Mouse (Mus musculus): ENCODE results near the gene Olfr1242.

DNA sequence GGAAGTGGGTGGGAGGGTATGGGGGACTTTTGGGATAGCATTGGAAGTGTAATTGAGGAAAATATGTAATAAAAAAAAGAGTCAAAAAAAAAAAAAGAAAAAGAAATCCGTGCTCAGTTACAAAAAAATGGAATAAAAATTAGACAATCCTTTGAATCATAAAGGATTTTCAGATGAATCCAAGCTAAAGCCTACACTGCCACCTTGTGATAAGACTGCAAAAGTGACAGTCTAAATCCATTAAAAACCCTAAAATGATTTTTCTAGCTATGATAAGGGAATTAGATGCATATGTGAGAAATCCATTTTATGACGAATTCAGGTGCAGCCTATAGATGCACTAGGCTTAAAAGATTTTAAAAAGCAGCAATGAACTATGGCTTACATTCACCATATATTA, 46.4 kb upstream of the Olfr1242 start:
- no peak for TF ChIP-seq POLR2A (IDR thresholded peaks at IDR 0.05; ENCODE audit: borderline replicate concordance, extremely low read depth, insufficient read depth, insufficient read length, poor library complexity, severe bottlenecking)
- no peak for TF ChIP-seq CTCF (IDR thresholded peaks at IDR 0.05; ENCODE audit: borderline replicate concordance, extremely low read depth, insufficient read depth, insufficient read length)
